Mouse (Mus musculus) midbrain, embryonic 13.5 days (tissue): ENCODE results near the gene Fbxl5. TPM values are rescaled to one million over a fixed set of nuclear protein-coding genes. Genes with fewer than 3 reads are reported as not detected.

Experiments used
- ATAC-seq: fragments of 200-750 bp; cut with Nextera tagmentation; 2 replicates; pipeline ENCODE4 v1.8.0; 2017; ENCODE audit warnings: mild to moderate bottlenecking, moderate TSS enrichment, moderate library complexity
- H3K27ac ChIP-seq: fragments of 300-500 bp; sonication (generic); 2 replicates; pipeline ENCODE4 v1.5.1; 2015; ENCODE audit warnings: inconsistent platforms, mild to moderate bottlenecking, moderate library complexity
- H3K27me3 ChIP-seq: fragments of 300-500 bp; sonication (generic); 2 replicates; pipeline ENCODE4 v1.6.1; 2015; ENCODE audit warnings: mild to moderate bottlenecking, inconsistent platforms
- H3K36me3 ChIP-seq: fragments of 300-500 bp; sonication (generic); 2 replicates; pipeline ENCODE4 v1.6.1; 2015; ENCODE audit warnings: mild to moderate bottlenecking, inconsistent platforms
- H3K4me1 ChIP-seq: fragments of 300-500 bp; sonication (generic); replicated peaks from 2 replicates; pipeline ENCODE4 v1.6.1; 2015; ENCODE audit warnings: inconsistent platforms
- H3K4me2 ChIP-seq: fragments of 300-500 bp; sonication (generic); replicated peaks from 2 replicates; pipeline ENCODE4 v1.6.1; 2015; ENCODE audit warnings: moderate library complexity, mild to moderate bottlenecking, inconsistent platforms
- H3K4me3 ChIP-seq: fragments of 300-500 bp; sonication (generic); replicated peaks from 2 replicates; pipeline ENCODE4 v1.5.1; 2015; ENCODE audit warnings: mild to moderate bottlenecking, inconsistent platforms
- H3K9ac ChIP-seq: fragments of 300-500 bp; sonication (generic); replicated peaks from 2 replicates; pipeline ENCODE4 v1.6.1; 2015; ENCODE audit warnings: mild to moderate bottlenecking, inconsistent platforms
- H3K9me3 ChIP-seq: fragments of 300-500 bp; sonication (generic); 2 replicates; pipeline ENCODE4 v1.6.1; 2016; ENCODE audit warnings: mild to moderate bottlenecking, inconsistent platforms
- WGBS: fragments of 180-500 bp; shearing (Covaris S2); methylation state at CpG from one replicate; pipeline ENCODE4 v1.1.7; 2015; 5-methylcytosine and 5-hydroxymethylcytosine counted together
- polyA plus RNA-seq: library from polyadenylated mRNA; unstranded; fragments of >200 nt; fragmentation: Nextera tagmentation; extraction: Ambion mirVana; gene quantifications from 2 replicates; pipeline ENCODE4 v1.2.1, GENCODE M21; 2015

The Fbxl5 gene
- polyA plus RNA-seq, 1 experiment from 2014 or later, result 62.5 TPM

DNA sequence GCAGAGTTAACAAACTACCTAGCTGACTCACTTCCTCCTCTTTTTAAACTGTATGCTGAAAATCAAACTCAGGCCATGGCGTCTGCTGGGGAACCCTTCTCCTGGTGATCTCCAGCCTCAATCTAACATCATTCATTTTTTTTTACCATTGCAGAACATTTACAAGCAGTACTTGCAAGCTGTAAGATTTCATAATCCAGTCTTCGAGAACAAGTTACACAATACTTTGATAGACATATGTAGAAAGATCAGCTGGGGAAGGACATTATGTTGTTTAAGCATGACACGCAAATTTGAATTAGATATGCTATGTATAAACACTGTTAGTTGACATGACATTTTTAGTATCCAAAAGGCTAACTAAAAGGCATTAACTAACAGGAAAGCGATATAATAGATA, 19.6 kb downstream of the Fbxl5 start:
- Histone ChIP-seq H3K4me2 (no peak overlapping the region), H3K9ac (no peak overlapping the region), H3K9me3 (no peaks in the 10 kb centered on the region), H3K36me3 (no peaks in the 10 kb centered on the region), H3K27me3 (no peaks in the 10 kb centered on the region), H3K4me3 (no peak overlapping the region), H3K4me1 (no peaks in the 10 kb centered on the region), H3K27ac (no peak overlapping the region)
- ATAC-seq, result no peak
- WGBS, result 92% methylated on average over 4 of the region's 4 CpGs

DNA sequence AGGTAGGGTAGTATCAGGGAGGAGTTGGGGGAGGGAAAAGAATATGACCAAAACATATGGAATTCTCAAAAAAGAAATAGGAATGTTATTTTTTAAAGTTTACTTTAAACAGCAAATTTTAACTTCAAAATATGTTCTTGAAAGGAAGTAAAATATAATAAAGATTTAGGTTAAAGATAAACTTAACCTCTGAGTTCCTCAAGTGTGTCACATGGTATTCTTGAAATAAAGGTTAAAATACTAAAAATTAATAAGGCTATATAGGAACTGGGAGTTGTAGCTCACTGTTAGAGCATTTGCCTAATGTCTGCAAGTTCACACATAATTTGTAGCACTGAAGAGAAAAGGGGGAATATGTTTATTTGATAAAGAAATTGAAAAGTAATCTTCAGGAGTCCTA, 20.2 kb downstream of the Fbxl5 start:
- no peak overlapping the region for H3K4me2 ChIP-seq
- ATAC-seq, result no peak
- no peaks in the 10 kb centered on the region for H3K9me3 ChIP-seq
- no peak overlapping the region for H3K27ac ChIP-seq
- H3K9ac ChIP-seq, result no peak overlapping the region
- no peak overlapping the region for H3K4me3 ChIP-seq
- H3K4me1 ChIP-seq, result no peaks in the 10 kb centered on the region
- H3K27me3 ChIP-seq, result no peaks in the 10 kb centered on the region
- no peaks in the 10 kb centered on the region for H3K36me3 ChIP-seq

DNA sequence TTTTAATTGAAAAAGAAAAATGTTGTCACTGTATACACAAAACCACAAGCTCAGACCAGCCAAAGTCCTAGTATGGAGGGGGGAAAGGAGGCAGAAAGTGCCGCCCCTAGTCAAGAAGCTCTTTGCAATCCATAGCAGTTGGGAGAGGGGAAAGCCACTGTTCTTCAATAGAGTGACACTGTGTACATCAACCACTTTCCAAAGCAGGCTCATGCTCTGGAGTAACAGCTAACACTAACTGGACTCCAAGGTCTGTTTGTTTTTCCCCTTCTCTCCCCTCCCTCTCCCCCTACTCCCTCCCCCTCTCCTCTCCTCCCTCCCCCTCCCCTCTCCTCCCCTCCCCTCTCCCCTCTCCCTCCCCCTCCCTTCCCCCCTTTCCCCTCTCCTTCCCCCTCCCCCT, 20.7 kb downstream of the Fbxl5 start:
- WGBS, result 75% methylated on average over 1 of the region's 1 CpGs
- H3K27me3 ChIP-seq, result no peaks in the 10 kb centered on the region
- H3K4me1 ChIP-seq, result no peaks in the 10 kb centered on the region
- H3K9ac ChIP-seq, result no peak overlapping the region
- H3K27ac ChIP-seq, result no peak overlapping the region
- H3K36me3 ChIP-seq, result no peaks in the 10 kb centered on the region
- no peaks in the 10 kb centered on the region for H3K9me3 ChIP-seq
- H3K4me2 ChIP-seq, result no peak overlapping the region
- no peak overlapping the region for H3K4me3 ChIP-seq
- ATAC-seq, result no peak

DNA sequence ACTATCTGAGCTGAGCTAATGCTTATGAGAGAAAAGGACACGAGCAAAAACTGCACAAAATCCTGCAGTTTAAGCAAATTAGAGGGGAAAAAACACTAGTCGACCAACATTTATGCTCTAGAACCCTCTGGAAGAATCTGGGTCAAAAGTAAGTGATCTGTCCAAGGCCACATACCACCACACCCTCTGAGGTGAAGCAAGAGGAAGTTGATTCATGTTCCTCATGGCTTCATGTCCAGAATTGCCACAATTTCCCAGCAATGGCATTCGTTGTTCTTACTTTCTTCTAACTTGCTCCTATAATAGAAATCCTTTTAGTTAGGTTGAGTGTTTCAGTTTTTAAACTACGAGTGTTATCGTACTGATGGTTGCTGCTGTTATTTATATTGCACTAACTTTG, 21.9 kb downstream of the Fbxl5 start:
- WGBS, result 88% methylated on average over 5 of the region's 5 CpGs
- no peak for ATAC-seq

DNA sequence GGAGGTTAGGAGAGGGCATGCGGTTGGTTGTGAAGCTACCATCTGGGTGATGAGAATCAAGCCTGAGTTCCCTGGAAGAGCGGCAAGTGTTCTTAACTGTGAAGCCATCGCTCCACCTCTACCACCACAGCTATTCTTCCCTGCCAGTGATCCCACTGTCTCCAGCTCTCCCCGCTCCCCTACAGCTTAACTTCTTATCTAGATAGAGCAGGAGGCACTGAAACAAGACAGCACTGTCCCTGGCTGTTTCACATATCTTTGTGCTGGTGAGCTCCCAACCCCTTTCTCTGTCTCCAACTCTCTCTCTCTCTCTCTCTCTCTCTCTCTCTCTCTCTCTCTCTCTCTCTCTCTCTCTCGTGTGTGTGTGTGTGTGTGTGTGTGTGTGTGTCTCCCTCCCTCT, 29.1 kb downstream of the Fbxl5 start:
- Histone ChIP-seq H3K4me1 (no peaks in the 10 kb centered on the region), H3K9ac (no peak overlapping the region)
- WGBS, result 91% methylated on average over 4 of the region's 5 CpGs

More for the DNA sequence above, 21.9 kb downstream of the Fbxl5 start:
- no peak overlapping the region for H3K9ac ChIP-seq
- no peak overlapping the region for H3K4me2 ChIP-seq
- H3K9me3 ChIP-seq, result no peaks in the 10 kb centered on the region
- no peak overlapping the region for H3K4me3 ChIP-seq
- no peaks in the 10 kb centered on the region for H3K36me3 ChIP-seq
- H3K27me3 ChIP-seq, result no peaks in the 10 kb centered on the region
- H3K4me1 ChIP-seq, result no peaks in the 10 kb centered on the region
- no peak overlapping the region for H3K27ac ChIP-seq

DNA sequence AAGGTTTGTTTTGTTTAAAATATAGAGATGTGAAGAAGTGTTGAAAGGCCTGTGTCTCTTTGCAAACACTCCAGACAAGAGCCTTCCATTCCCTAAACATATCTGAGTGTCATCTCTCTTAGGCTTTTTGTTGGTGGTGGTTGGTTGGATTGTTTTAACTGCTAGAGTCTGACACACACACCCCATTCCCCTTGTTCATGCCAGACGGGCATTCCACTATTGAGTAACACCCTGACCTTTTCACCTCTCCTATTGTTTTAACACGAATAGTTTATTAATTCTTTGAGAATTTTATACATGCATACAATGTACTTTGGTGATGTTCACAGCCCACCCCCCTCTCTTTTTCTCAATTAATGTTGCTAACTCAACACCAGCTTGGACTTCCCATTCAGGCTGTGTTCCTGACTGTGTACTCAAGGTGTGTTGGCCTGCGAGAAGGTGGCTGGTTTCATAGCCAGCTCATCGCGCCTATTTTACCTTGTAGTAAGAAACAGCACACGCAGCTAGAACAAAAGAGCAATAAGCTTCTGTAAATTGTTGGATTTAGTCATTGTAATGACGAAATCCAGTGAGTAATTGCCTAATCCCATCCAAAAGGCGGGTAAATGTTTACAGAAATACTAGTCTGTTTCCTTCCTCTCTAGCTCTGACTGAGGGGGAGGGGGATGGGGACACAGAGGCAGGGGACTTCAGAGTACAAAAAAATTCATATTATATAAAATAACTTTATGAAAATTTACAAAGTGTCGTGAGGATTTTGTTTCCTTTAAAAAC, 33.3 kb downstream of the Fbxl5 start:
- no peaks in the 10 kb centered on the region for H3K4me1 ChIP-seq
- no peaks in the 10 kb centered on the region for H3K27me3 ChIP-seq
- WGBS, result 81% methylated on average over 9 of the region's 9 CpGs
- no peak overlapping the region for H3K27ac ChIP-seq
- no peak overlapping the region for H3K9ac ChIP-seq
- H3K36me3 ChIP-seq, result no peaks in the 10 kb centered on the region
- no peaks in the 10 kb centered on the region for H3K9me3 ChIP-seq
- no peak overlapping the region for H3K4me3 ChIP-seq
- ATAC-seq, result no peak
- H3K4me2 ChIP-seq, result no peak overlapping the region

More for the DNA sequence above, 29.1 kb downstream of the Fbxl5 start:
- H3K4me3 ChIP-seq, result no peak overlapping the region
- no peaks in the 10 kb centered on the region for H3K27me3 ChIP-seq
- H3K4me2 ChIP-seq, result no peak overlapping the region
- no peak overlapping the region for H3K27ac ChIP-seq
- ATAC-seq, result no peak
- no peaks in the 10 kb centered on the region for H3K9me3 ChIP-seq
- no peaks in the 10 kb centered on the region for H3K36me3 ChIP-seq

DNA sequence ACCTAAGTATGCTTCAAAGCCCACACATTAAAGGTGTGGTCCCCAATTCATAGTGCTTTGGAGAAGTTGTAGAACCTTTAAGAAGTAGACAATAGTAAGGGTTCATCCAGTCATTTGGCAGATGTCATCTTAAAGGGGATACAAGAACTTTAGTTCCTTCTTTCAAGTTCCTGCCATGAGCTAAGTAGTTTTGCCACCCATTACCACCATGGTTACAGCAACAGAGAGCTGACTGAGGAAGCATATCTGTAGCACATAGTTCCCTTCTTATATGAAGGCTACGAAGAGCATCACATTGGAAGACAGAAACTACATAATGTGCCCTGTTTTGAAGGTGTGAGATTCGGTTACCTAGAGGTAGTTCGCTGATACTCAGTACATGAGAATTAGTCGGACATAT, 34.8 kb downstream of the Fbxl5 start:
- Histone ChIP-seq H3K9ac (no peak overlapping the region), H3K27me3 (no peaks in the 10 kb centered on the region), H3K4me2 (no peak overlapping the region), H3K36me3 (no peaks in the 10 kb centered on the region), H3K27ac (no peak overlapping the region), H3K4me1 (peaks cover 4% of the 10 kb centered on the region; the same call in 1 of the 2 replicates), H3K4me3 (no peak overlapping the region), H3K9me3 (no peaks in the 10 kb centered on the region)
- WGBS, result 91% methylated on average over 4 of the region's 4 CpGs
- no peak for ATAC-seq

DNA sequence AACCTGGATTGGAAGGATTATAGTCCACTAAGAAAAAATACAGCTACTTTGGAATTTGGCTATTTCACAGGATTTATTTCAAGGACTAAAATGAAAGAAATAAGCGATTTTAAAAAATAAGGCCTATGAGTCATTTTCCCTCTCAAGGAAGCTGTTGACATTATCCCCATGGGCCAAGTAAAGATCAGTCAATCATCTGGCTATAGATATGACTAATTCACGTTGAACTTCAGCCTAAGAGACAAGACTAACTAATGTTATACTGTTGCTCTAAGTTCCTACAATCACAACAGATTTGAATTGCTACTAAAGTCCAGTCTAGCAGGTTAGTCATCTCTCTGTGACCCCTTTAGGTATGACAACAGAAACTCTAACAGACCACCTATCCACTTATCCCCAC, 37.4 kb downstream of the Fbxl5 start:
- Histone ChIP-seq H3K9ac (no peak overlapping the region), H3K4me3 (no peak overlapping the region), H3K27me3 (no peaks in the 10 kb centered on the region), H3K27ac (no peak overlapping the region), H3K36me3 (no peaks in the 10 kb centered on the region), H3K4me1 (peaks cover 16% of the 10 kb centered on the region), H3K9me3 (no peaks in the 10 kb centered on the region), H3K4me2 (no peak overlapping the region)
- no peak for ATAC-seq
- 87% methylated on average over 2 of the region's 2 CpGs for WGBS

DNA sequence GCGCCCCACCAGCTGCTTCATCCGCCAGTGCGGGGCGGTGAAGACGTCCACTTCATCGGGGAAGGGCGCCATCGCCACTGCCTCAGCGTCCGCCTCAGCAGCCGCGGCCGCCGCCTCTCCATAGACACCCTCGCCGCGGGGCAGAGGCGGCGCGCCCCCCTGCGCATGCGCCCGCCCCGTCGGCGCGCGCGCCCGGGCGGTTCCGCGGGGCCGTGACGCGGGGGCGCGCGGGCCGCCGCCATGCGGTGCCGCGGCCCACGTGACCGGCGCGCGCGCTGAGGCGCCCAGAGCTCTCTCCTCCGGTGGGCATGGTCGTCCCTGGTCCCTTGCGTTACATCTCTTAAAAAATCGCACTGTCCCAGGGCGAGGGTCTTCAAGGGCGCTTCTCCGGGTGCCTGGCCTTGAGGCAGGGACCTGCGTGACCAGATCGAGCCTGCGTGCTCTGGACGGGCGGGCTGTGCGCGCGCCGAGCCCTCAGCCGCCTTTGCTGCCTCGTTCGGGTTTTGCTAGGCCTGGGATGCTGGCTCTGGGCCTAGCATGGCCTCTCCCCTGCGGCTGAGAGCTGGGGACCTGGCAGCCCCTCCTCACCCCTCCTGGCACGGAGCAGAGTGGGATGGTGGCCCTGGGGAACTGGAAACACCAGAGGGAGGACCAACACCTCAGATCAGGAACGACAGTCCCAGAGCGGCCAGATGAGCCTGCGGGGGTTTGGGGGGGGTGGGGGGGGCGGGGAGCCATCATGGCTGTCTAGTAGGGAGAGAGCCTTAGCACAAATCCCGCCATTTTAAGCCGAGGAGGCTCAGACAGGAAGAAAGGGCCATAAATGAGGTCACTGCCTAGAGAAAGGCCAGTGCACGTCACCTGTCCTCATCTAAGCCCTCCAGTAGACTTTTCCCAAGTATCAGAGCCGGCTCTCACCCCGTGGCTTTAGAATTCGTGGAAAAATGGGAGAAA, 39.2 kb downstream of the Fbxl5 start:
- peak; percentile 95 for ATAC-seq
- peak overlapping the region; percentile 77 for H3K4me3 ChIP-seq
- H3K9me3 ChIP-seq, result no peaks in the 10 kb centered on the region

DNA sequence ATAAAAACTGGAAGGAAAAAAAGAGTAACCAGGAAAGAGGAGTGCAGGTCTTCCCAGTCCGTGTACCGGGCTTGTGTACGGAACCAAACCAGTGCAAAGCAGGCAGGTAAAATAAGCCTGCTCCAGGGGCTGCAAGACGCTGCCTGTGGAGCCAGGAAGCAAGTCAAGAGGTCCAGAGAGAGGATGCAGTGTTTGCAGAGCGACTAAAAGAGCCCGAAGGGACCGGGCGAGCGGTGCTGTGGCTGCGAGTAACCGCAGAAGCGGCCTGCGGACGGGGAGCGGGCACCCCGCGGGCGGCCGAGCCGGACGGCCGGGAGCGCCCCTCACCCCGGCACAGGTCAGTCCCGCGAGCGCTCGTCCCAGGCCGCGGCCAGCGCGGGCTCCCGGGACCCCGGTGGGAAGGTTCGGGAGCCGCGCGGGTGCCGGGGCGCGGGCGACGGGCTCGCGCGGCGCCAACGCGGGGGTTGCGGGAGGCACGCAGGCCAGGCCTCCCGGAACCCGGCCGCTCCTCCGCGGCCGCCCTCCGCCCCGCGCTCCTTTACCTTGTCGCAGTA, 39.9 kb downstream of the Fbxl5 start:
- H3K4me1 ChIP-seq, result peaks cover 27% of the 10 kb centered on the region
- under 1% methylated on average over 60 of the region's 61 CpGs for WGBS
- peak overlapping the region; percentile 97 for H3K27ac ChIP-seq
- no peaks in the 10 kb centered on the region for H3K27me3 ChIP-seq
- peak overlapping the region; percentile 68 for H3K4me2 ChIP-seq
- H3K9me3 ChIP-seq, result no peaks in the 10 kb centered on the region
- no peaks in the 10 kb centered on the region for H3K36me3 ChIP-seq
- no peak for ATAC-seq
- peak overlapping the region; percentile 88 for H3K9ac ChIP-seq
- H3K4me3 ChIP-seq, result peak overlapping the region; percentile 77

More for the DNA sequence above, 39.2 kb downstream of the Fbxl5 start:
- Histone ChIP-seq H3K9ac (peak overlapping the region; percentile 88), H3K27me3 (no peaks in the 10 kb centered on the region), H3K27ac (peak overlapping the region; percentile 97), H3K36me3 (no peaks in the 10 kb centered on the region), H3K4me1 (peaks cover 21% of the 10 kb centered on the region), H3K4me2 (peak overlapping the region; percentile 68)
- 3% methylated on average over 81 of the region's 82 CpGs for WGBS

DNA sequence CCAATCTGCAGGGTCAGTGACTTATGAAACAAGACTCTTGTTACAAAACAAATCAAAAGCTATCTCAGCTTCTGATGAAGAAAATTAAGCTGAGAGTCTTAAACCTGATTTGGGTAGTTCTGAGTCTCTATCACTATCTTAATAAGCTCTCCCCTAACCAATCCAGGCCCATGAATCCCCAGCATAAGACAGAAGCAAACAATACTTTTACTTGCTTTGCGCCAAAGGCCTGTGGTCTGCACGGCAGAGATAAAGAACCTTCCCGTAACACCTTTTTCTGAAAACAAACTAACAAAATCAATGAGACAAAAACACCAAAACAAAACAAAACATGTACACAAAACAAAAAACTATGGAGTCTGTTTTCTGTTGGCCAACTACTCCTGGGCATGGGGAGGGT, 42.9 kb downstream of the Fbxl5 start:
- WGBS, result 91% methylated on average over 3 of the region's 3 CpGs
- H3K9me3 ChIP-seq, result no peaks in the 10 kb centered on the region
- no peak overlapping the region for H3K9ac ChIP-seq
- ATAC-seq, result no peak
- no peaks in the 10 kb centered on the region for H3K27me3 ChIP-seq
- no peak overlapping the region for H3K27ac ChIP-seq
- H3K36me3 ChIP-seq, result no peaks in the 10 kb centered on the region
- H3K4me2 ChIP-seq, result no peak overlapping the region
- H3K4me1 ChIP-seq, result peaks cover 30% of the 10 kb centered on the region
- H3K4me3 ChIP-seq, result no peak overlapping the region

DNA sequence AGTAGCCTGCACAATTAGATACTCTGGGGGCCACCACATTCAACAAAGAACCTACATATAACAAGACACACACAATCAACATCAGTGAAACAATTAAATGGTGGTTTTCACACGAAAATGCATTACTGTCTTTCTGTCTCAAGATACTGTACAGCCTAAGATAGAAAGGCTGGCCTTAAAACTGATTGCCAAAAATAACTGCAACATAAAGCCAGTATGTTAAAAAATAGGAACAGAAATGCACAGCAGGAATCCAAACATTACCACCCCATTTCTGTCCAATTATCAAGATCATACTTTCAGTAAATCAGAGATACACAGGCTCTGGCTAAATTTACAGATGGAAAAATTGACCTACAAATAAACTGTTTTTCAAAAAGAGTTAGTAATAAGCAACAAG, 44.4 kb downstream of the Fbxl5 start:
- Histone ChIP-seq H3K4me2 (no peak overlapping the region), H3K27ac (no peak overlapping the region), H3K4me3 (no peak overlapping the region), H3K27me3 (no peaks in the 10 kb centered on the region), H3K4me1 (peaks cover 26% of the 10 kb centered on the region), H3K9ac (no peak overlapping the region), H3K9me3 (no peaks in the 10 kb centered on the region), H3K36me3 (no peaks in the 10 kb centered on the region)
- WGBS, result 76% methylated on average over 1 of the region's 1 CpGs
- no peak for ATAC-seq
